Mouse (Mus musculus) megakaryocyte-erythroid progenitor cell, adult 5 weeks (primary cell): ENCODE data around the gene Atxn7l1. TPM values are rescaled to one million over a fixed set of nuclear protein-coding genes. Genes with fewer than 3 reads are reported as not detected.

Experiments
- polyA plus RNA-seq: library from polyadenylated mRNA; stranded (reverse); fragments of >175 nt; gene quantifications from 2 replicates; pipeline ENCODE4 v1.2.3, GENCODE M21; 2012

The Atxn7l1 gene
- polyA plus RNA-seq, result 47.8 and 53.5 TPM in 2 replicates

GRCm38 (mm10) chr12:33147497-33148267 is at the start of gene Atxn7l1:
Atxn7l1 (plus strand) TSS chr12:33147693.

GRCm38 (mm10) chr12:33394804-33395623 is 247.5 kb downstream of the Atxn7l1 start, which contains the start of gene Efcab10:
Efcab10 (plus strand) TSS chr12:33394854.

Other genes with a start within 250 kb of the Atxn7l1 start
- gene Sypl, start 193.8 kb upstream of the Atxn7l1 start, polyA plus RNA-seq, result 12.9 and 13.7 TPM in 2 replicates
- not detected in 2 replicates for gene Cdhr3, start 54.8 kb upstream of the Atxn7l1 start, polyA plus RNA-seq
- not detected in 2 replicates for gene Efcab10, start 247.2 kb downstream of the Atxn7l1 start, polyA plus RNA-seq